Mouse (Mus musculus) bone marrow macrophage, adult 2 months (primary cell): ENCODE results near the gene Pmvk. TPM values are rescaled to one million over a fixed set of nuclear protein-coding genes. Genes with fewer than 3 reads are reported as not detected.

Experiments used
- H3K27ac ChIP-seq: 2 replicates; pipeline ENCODE4 v1.5.1; 2012; ENCODE audit warnings: low read depth, low read length; ENCODE audit not compliant: insufficient read depth
- H3K4me1 ChIP-seq: 2 replicates; pipeline ENCODE4 v1.6.1; 2012; ENCODE audit warnings: low read length; ENCODE audit not compliant: control insufficient read depth, insufficient read depth
- H3K4me3 ChIP-seq: 2 replicates; pipeline ENCODE4 v1.5.1; 2012; ENCODE audit warnings: mild to moderate bottlenecking, low read length, moderate library complexity; ENCODE audit not compliant: insufficient read depth
- CTCF ChIP-seq: IDR thresholded peaks from 2 replicates; pipeline ENCODE4 v1.5.1; 2012; ENCODE audit warnings: low read depth, mild to moderate bottlenecking, low read length, moderate library complexity
- POLR2A ChIP-seq: IDR thresholded peaks from 2 replicates; pipeline ENCODE4 v1.6.1; 2012; ENCODE audit warnings: mild to moderate bottlenecking, low read depth, low read length, borderline replicate concordance
- polyA plus RNA-seq: library from polyadenylated mRNA; stranded (reverse); fragments of >200 nt; gene quantifications from 2 replicates; pipeline ENCODE4 v1.2.4, GENCODE M21; 2012; ENCODE audit not compliant: missing spikeins, insufficient read depth, insufficient read length

The Pmvk gene
- polyA plus RNA-seq: 25.9 and 26.8 TPM in 2 replicates

DNA sequence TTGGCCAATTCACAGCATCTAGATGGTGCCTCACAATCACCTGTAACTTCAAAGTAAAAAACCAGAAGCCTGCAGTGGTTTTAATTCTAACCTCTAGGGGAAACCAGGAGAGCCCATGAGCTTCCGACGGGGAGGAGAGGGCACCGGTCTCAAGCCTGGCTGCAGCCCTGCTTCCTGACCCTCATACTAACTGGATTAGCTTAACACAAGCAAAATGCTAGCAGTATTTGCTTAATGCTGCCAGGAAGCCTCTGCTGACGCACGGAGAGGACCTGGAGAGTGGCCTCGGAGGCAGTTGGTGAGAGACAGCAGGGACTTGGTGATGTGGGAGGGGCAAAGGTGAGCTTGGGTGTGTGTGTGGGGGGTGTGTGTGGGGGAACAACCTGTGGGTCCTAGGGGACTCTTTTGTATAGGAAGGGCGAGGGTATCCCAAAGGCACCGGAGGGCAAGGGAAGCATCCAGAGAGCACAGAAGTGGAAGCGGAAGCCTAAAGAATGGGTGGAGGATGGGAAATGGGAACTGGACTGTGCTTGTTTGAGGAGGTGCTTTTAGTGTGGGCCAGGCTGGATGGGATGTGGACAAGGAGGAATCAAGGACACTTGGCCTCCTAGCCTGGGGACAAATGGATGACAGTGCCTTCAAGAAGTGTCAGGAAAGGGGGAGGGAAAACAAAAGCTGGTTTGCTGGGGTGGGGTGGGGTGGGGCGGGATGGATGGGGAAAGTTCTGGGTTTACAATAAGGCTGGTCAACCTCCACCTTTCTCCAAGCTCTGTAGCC, at the start of gene Pmvk:
Gene Pmvk, plus strand, starts transcription at position 141 of the 777 bp plus-strand sequence.
- Histone ChIP-seq H3K4me3 (no peak within 1 kb of the TSS), H3K4me1 (peaks cover 16% of the 10 kb centered on the region), H3K27ac (no peak within 1 kb of the TSS)
- TF ChIP-seq CTCF (no peak), POLR2A (no peak)

DNA sequence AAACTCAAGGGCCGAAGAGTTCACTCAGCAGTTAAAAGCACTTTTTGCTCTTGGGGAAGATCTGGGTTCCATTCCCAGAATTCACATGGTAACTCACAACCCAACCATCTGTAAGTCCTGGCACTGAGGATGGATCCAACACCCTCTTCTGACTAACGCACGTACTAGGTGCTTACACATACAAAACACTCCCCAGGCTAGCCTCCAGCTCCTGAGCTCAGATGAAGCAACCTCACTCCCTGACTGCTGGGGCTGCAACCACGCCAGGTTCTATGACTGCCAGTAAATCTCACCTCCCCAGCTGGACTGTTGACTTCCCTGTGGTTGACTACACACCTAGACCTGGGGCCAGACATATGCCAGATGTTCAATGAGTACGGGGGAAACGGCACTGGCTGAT, 47.5 kb upstream of the Pmvk start:
- H3K27ac ChIP-seq: no peak overlapping the region
- no peak overlapping the region for H3K4me3 ChIP-seq
- no peak for TF ChIP-seq POLR2A
- TF ChIP-seq CTCF: no peak
- peaks cover 5% of the 10 kb centered on the region for H3K4me1 ChIP-seq

DNA sequence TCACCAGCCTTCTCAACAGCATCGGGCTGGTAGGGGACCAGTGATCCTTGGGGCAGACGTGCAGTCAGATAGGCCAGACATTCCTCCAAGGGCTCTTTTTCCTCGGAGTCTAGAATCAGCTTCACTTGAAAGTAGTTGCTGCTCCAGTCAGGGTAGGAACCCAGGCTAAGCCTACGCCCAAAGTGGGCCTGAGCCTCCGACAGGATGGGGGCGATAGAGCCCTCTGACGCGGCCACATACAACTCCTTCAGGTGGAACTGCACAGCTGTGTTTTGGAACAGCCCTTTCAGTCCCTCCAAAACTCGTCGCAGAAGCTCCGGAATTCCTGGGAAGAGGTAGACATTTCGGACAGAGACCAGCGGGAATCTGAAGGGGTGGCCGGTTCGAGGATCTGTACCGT, 45.9 kb upstream of the Pmvk start:
- Histone ChIP-seq H3K4me3 (no peak overlapping the region), H3K27ac (no peak overlapping the region), H3K4me1 (peaks cover 5% of the 10 kb centered on the region)
- TF ChIP-seq CTCF (no peak), POLR2A (no peak)

DNA sequence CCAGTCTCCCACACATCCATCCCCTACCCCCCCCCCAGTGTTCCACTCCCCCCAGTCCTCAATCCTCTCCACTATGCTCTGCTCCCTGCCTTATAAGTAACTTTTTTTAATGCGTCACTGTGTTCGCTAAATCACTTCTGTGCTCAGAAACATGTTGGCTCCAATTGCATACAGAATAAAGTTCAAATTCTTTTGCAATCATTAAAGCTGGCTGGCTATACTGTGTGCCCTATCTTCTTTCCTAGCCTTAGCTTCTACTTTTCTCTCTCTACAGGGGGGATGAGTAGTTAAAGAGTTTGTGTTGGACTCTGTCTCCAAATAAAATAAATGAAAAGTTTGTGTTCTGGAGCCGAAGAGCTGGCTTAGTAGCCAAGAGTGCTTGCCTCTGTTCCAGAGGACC, 44.6 kb upstream of the Pmvk start:
- no peak overlapping the region for H3K4me3 ChIP-seq
- peaks cover 5% of the 10 kb centered on the region for H3K4me1 ChIP-seq
- no peak for TF ChIP-seq CTCF
- TF ChIP-seq POLR2A: no peak
- no peak overlapping the region for H3K27ac ChIP-seq

DNA sequence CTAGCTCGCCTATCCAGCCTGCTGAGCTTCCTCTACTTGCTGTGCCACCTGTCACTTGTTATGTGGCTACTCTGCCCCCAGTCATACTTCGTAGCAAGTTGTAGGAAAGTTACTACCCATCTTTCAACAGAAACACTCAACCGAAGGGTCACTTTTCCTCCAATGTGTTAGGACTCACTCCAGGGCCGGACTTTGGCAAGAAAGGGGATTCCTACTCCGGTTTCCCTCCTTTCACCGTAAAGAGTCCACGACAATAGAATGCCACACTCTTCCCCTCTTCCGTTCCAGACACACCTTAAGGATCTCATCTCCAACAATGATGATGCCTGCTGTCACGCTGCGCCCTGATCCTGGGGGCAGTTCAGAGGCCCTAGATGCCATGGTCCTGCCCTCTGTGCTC, 43.5 kb upstream of the Pmvk start:
- Histone ChIP-seq H3K4me1 (peaks cover 5% of the 10 kb centered on the region), H3K4me3 (peak overlapping the region; percentile 79), H3K27ac (no peak overlapping the region)
- TF ChIP-seq POLR2A (no peak), CTCF (no peak)

DNA sequence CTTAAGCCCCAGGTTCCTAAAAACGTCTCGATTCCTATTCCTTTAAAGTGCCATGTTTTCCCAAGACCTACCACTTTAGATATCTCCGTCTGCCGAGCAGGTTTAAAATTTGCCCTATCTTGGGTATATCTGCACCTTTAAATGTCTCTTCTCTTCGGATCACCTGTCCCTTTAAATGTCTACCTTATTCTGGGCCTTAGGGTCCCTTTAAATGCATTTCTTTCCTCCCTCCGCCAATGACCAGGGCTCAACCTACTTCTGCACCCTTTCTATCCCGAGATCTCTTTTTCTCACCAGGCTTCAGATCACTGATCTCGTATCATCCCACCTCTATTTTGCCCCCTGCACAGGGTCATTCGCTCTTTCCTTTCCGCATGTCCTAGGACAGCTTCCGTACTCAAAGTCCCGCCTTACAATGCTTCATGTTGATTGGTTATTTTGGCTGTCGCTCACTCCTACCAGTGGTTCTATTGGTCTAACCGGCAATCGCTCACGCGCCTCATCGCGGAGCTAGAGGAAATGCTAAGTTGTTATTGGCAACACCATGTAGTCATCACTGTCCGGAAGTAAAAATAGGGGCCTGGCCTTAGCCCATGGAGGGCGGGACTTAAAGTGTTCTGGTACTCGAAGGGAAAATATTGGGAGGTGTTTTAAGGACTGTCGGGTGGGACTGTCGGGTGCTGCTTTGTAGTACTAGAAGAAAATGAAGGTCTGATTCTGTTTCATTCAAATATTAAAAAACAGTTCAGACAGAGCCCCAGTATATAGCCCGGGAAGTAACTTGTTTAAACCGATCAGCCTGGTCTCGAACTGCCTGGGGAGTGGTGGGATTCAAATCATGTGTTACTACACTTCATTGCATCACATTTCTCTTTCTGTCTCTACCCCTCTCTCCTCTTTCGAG, 42.6 kb upstream of the Pmvk start, which contains the start of gene Flad1:
Gene Flad1, minus strand, starts transcription at position 381 of the 904 bp plus-strand sequence.
- TF ChIP-seq CTCF (no peak), POLR2A (no peak)
- Histone ChIP-seq H3K4me1 (peaks cover 11% of the 10 kb centered on the region), H3K27ac (peak within 1 kb of the TSS; percentile 31; the same call in 1 of the 2 replicates), H3K4me3 (peak within 1 kb of the TSS; percentile 79)

DNA sequence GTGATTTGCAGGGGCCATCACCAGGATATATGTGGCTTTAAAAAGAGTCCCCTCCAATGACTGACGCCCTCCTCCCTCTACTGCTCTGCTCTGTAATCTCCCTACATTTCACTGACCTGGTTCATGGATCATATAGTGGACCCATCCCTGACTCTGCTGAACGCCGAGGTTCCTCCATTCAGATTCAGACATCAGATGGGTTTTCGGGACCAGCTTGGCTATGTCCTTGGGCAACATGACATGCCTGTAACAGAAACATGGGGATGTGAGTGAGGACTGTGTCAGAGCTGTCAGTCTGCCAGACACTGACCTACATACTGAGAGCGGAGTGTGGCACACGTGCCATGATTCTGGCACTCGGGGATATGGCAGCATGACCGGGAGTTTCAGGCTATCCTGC, 38.2 kb upstream of the Pmvk start:
- Histone ChIP-seq H3K27ac (no peak overlapping the region), H3K4me1 (peaks cover 20% of the 10 kb centered on the region), H3K4me3 (no peak overlapping the region)
- TF ChIP-seq CTCF (no peak), POLR2A (no peak)

DNA sequence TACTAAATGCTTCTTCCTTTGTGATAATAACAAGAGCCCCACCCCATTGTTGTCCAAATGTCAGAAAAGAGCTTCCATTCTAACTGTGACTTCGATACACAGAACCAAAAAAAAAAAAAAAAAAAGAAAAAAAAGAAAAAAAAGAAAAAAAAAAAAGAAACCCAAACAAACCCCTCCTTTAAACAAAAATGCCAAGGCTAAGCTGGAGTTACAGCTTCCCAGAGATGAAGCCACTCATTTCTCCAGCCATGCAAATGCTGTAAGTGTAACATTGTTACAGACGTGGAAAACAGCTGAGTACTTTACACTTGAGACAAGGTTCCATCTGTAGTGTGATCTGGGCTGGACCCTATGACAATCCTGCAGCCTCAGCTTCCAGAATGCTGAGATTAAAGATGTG, 37.2 kb upstream of the Pmvk start:
- TF ChIP-seq CTCF: no peak
- TF ChIP-seq POLR2A: no peak
- Histone ChIP-seq H3K4me1 (peaks cover 27% of the 10 kb centered on the region), H3K27ac (peak overlapping the region; percentile 36; the same call in 1 of the 2 replicates), H3K4me3 (peak overlapping the region; percentile 90)

DNA sequence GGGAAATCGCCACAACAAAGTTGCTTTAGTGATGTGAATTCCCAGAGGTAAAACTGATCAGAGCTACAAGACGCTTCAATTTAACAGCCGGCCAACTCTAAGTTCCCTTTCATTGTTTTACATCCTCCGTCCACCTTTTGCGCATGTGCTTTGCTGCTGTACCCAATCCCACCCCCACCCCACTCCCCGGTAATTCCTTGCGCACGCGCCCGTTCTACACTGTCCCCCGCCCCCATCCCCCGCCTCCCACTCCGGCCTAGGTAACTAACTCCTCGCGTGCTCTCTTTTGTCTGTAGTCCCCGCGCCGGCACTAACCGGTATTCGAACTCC, 36.5 kb upstream of the Pmvk start:
- H3K4me3 ChIP-seq: peak overlapping the region; percentile 90
- TF ChIP-seq CTCF (no peak), POLR2A (no peak; the same call in 1 of the 2 replicates)
- H3K27ac ChIP-seq: peak overlapping the region; percentile 70
- peaks cover 32% of the 10 kb centered on the region for H3K4me1 ChIP-seq

DNA sequence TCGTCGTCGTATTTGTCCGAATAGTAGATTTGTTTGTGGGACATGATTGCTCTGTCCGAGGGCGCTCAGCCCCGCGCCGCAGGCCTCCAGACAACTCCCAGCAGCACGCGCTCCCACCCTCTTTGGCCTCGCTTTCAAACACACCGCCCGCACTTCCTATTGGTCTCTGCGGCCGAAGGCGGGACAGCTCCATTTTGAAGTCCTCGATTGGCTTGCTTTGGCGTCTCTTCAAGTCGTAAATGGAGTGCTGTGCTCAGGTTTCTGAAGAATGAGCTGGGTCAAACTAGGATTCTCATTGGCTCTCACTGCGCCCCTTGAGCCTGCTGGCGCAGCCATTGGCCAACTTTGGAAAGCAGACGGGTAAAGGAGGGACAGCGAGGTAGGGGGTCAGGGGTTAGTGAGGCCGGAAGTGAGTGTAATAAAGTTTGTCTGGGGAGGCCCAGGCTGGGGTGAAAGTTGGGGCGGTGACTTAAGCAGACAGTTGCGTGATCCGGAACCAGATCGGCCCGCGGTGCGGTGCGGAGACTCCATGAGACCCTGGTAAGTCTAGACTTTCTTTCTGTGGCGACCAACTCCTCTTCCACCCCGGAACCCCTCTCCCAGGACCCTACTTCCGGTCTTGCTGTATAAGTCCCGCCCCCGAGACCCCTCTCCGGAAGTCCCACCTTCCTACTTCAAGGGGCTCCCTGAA, 36.0 kb upstream of the Pmvk start, which contains the start of the genes Cks1b and Shc1:
Gene Cks1b, minus strand, starts transcription at position 214 of the 691 bp plus-strand sequence.
Gene Shc1, plus strand, starts transcription at position 274 of the 691 bp plus-strand sequence.
- H3K4me1 ChIP-seq: peaks cover 37% of the 10 kb centered on the region
- peak within 1 kb of the TSS; percentile 95 for H3K27ac ChIP-seq
- peak within 1 kb of the TSS; percentile 90 for H3K4me3 ChIP-seq
- TF ChIP-seq POLR2A (no peak), CTCF (no peak)
